Mouse (Mus musculus) cerebellum, adult 2 months (tissue): ENCODE data around the gene Ush1c.

Experiments
- CTCF ChIP-seq: fragments of 200-500 bp; IDR thresholded peaks from 2 replicates; pipeline ENCODE4 v1.5.1; 2011; ENCODE audit warnings: low read depth, mild to moderate bottlenecking, control low read depth, low read length, moderate library complexity, borderline replicate concordance; ENCODE audit not compliant: insufficient read depth
- POLR2A ChIP-seq: fragments of 200-500 bp; IDR thresholded peaks from 2 replicates; pipeline ENCODE4 v1.6.1; 2011; ENCODE audit warnings: low read length, control low read depth, borderline replicate concordance; ENCODE audit not compliant: insufficient read depth

DNA sequence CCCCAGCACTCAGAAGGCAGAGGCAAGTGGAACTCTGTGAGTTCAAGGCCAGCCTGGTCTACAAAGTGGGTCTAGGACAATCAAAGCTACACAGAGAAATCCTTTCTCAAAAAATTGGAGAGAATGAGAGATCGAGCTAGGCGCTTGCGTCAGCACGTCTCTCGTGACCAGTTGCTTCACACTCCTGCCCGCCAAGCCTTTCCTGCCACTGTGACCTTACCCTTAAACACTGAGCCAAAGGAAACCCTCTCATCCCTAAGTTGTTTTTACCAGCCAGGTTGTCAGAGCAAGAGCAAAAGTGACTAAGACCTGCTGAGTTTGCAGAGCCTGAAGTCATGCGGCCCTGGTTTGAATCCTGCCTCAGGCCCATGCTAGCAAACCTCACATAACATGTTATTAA is 70.4 kb downstream of the Ush1c start:
- TF ChIP-seq CTCF (no peak), POLR2A (no peak)
